Mouse (Mus musculus): Measurements from ENCODE around the gene Ccr10. TPM values are rescaled to one million over a fixed set of nuclear protein-coding genes. Genes with fewer than 3 reads are reported as not detected.

The Ccr10 gene
- polyA plus RNA-seq, 1 experiment from 2014 or later = 0.19 TPM

- WGBS = 33% methylated on average over 22 of the region's 22 CpGs
- Histone ChIP-seq H3K4me3 (peak overlapping the region; percentile 44; the same call in 1 of the 2 replicates), H3K9me3 (no peaks in the 10 kb centered on the region), H3K27ac (replicated peaks) (no peak overlapping the region), H3K36me3 (no peaks in the 10 kb centered on the region), H3K27me3 (replicated peaks) (peaks cover 66% of the 10 kb centered on the region), H3K9ac (no peak overlapping the region), H3K4me2 (peak overlapping the region; percentile 97), H3K4me1 (peaks cover 54% of the 10 kb centered on the region)
- ATAC-seq (ENCODE audit: extremely low read depth, insufficient number of reproducible peaks, low FRiP score, low TSS enrichment) = 0 out of 2 replicates have a peak, but pooled peaks have one; percentile 8
Observed at GRCm38 (mm10) chr11:101176933-101177773, 1.9 kb upstream of the Ccr10 start.

GRCm38 (mm10) chr11:101176117-101176691, 961 bp upstream of the Ccr10 start:
- H3K27ac ChIP-seq (replicated peaks) = no peak overlapping the region
- peaks cover 58% of the 10 kb centered on the region for H3K4me1 ChIP-seq
- H3K36me3 ChIP-seq = no peaks in the 10 kb centered on the region
- 1% methylated on average over 25 of the region's 25 CpGs for WGBS
- no peak for ATAC-seq (ENCODE audit: extremely low read depth, insufficient number of reproducible peaks, low FRiP score, low TSS enrichment)
- H3K4me2 ChIP-seq = peak overlapping the region; percentile 97
- H3K4me3 ChIP-seq = peak overlapping the region; percentile 44
- H3K9ac ChIP-seq = peak overlapping the region; percentile 73
- no peaks in the 10 kb centered on the region for H3K9me3 ChIP-seq
- peaks cover 58% of the 10 kb centered on the region for H3K27me3 ChIP-seq (replicated peaks)

GRCm38 (mm10) chr11:101175636-101176116, 433 bp upstream of the Ccr10 start:
- H3K9me3 ChIP-seq = no peaks in the 10 kb centered on the region
- WGBS = 13% methylated on average over 11 of the region's 11 CpGs
- H3K36me3 ChIP-seq = no peaks in the 10 kb centered on the region
- H3K9ac ChIP-seq = peak overlapping the region; percentile 73
- H3K27ac ChIP-seq (replicated peaks) = no peak overlapping the region
- peaks cover 57% of the 10 kb centered on the region for H3K27me3 ChIP-seq (replicated peaks)
- H3K4me2 ChIP-seq = peak overlapping the region; percentile 97
- H3K4me1 ChIP-seq = peaks cover 59% of the 10 kb centered on the region
- no peak for ATAC-seq (ENCODE audit: extremely low read depth, insufficient number of reproducible peaks, low FRiP score, low TSS enrichment)
- peak overlapping the region; percentile 44 for H3K4me3 ChIP-seq

- peak overlapping the region; percentile 43 for H3K4me3 ChIP-seq
- ATAC-seq (ENCODE audit: extremely low read depth, insufficient number of reproducible peaks, low FRiP score, low TSS enrichment) = no peak
- peak overlapping the region; percentile 76; the same call in 1 of the 2 replicates for H3K27ac ChIP-seq (replicated peaks)
- peaks cover 56% of the 10 kb centered on the region for H3K27me3 ChIP-seq (replicated peaks)
- H3K4me1 ChIP-seq = peaks cover 68% of the 10 kb centered on the region
- peak overlapping the region; percentile 79 for H3K9ac ChIP-seq
- peak overlapping the region; percentile 97 for H3K4me2 ChIP-seq
- 42% methylated on average over 9 of the region's 9 CpGs for WGBS
- no peaks in the 10 kb centered on the region for H3K36me3 ChIP-seq
- no peaks in the 10 kb centered on the region for H3K9me3 ChIP-seq
Observed at GRCm38 (mm10) chr11:101174389-101174745, 876 bp downstream of the Ccr10 start.

GRCm38 (mm10) chr11:101173631-101174388, 1.4 kb downstream of the Ccr10 start:
- peak overlapping the region; percentile 79 for H3K9ac ChIP-seq
- peaks cover 73% of the 10 kb centered on the region for H3K4me1 ChIP-seq

GRCm38 (mm10) chr11:101173112-101173511, 2.1 kb downstream of the Ccr10 start:
- Histone ChIP-seq H3K9ac (peak overlapping the region; percentile 79), H3K36me3 (peaks cover 2% of the 10 kb centered on the region), H3K4me1 (peaks cover 80% of the 10 kb centered on the region), H3K9me3 (no peaks in the 10 kb centered on the region), H3K27me3 (replicated peaks) (peaks cover 56% of the 10 kb centered on the region), H3K27ac (replicated peaks) (peak overlapping the region; percentile 76), H3K4me2 (peak overlapping the region; percentile 97), H3K4me3 (peak overlapping the region; percentile 43)
- no peak for ATAC-seq (ENCODE audit: extremely low read depth, insufficient number of reproducible peaks, low FRiP score, low TSS enrichment)
- 9% methylated on average over 11 of the region's 11 CpGs for WGBS

More at GRCm38 (mm10) chr11:101173631-101174388, 1.4 kb downstream of the Ccr10 start:
- H3K27ac ChIP-seq (replicated peaks) = peak overlapping the region; percentile 76
- no peaks in the 10 kb centered on the region for H3K36me3 ChIP-seq
- 0 out of 2 replicates have a peak, but pooled peaks have one; percentile 32 for ATAC-seq (ENCODE audit: extremely low read depth, insufficient number of reproducible peaks, low FRiP score, low TSS enrichment)
- peak overlapping the region; percentile 43 for H3K4me3 ChIP-seq
- H3K27me3 ChIP-seq (replicated peaks) = peaks cover 56% of the 10 kb centered on the region
- peak overlapping the region; percentile 97 for H3K4me2 ChIP-seq
- H3K9me3 ChIP-seq = no peaks in the 10 kb centered on the region
- WGBS = 2% methylated on average over 61 of the region's 61 CpGs

GRCm38 (mm10) chr11:101172434-101172815, 2.8 kb downstream of the Ccr10 start:
- 19% methylated on average over 5 of the region's 5 CpGs for WGBS
- ATAC-seq (ENCODE audit: extremely low read depth, insufficient number of reproducible peaks, low FRiP score, low TSS enrichment) = no peak
- peaks cover 56% of the 10 kb centered on the region for H3K27me3 ChIP-seq (replicated peaks)
- no peaks in the 10 kb centered on the region for H3K9me3 ChIP-seq
- H3K27ac ChIP-seq (replicated peaks) = peak overlapping the region; percentile 94
- H3K36me3 ChIP-seq = peaks cover 9% of the 10 kb centered on the region
- peak overlapping the region; percentile 97 for H3K4me2 ChIP-seq
- H3K4me1 ChIP-seq = peaks cover 86% of the 10 kb centered on the region
- peak overlapping the region; percentile 84 for H3K9ac ChIP-seq
- H3K4me3 ChIP-seq = peak overlapping the region; percentile 67

- H3K36me3 ChIP-seq = peaks cover 14% of the 10 kb centered on the region
- H3K27me3 ChIP-seq (replicated peaks) = peaks cover 56% of the 10 kb centered on the region
- peak overlapping the region; percentile 97 for H3K4me2 ChIP-seq
- no peak for ATAC-seq (ENCODE audit: extremely low read depth, insufficient number of reproducible peaks, low FRiP score, low TSS enrichment)
- under 1% methylated on average over 31 of the region's 31 CpGs for WGBS
- peak overlapping the region; percentile 94 for H3K27ac ChIP-seq (replicated peaks)
- peaks cover 81% of the 10 kb centered on the region for H3K4me1 ChIP-seq
- no peaks in the 10 kb centered on the region for H3K9me3 ChIP-seq
- peak overlapping the region; percentile 84 for H3K9ac ChIP-seq
- H3K4me3 ChIP-seq = peak overlapping the region; percentile 67
Observed at GRCm38 (mm10) chr11:101171721-101172433, 3.4 kb downstream of the Ccr10 start.

- Histone ChIP-seq H3K4me1 (peaks cover 73% of the 10 kb centered on the region), H3K9ac (peak within 1 kb of the TSS; percentile 89), H3K9me3 (no peaks in the 10 kb centered on the region), H3K36me3 (peaks cover 23% of the 10 kb centered on the region), H3K27me3 (replicated peaks) (peaks cover 56% of the 10 kb centered on the region), H3K4me2 (peak within 1 kb of the TSS; percentile 97), H3K27ac (replicated peaks) (peak within 1 kb of the TSS; percentile 94), H3K4me3 (peak within 1 kb of the TSS; percentile 80)
- 1% methylated on average over 49 of the region's 50 CpGs for WGBS
- ATAC-seq (ENCODE audit: extremely low read depth, insufficient number of reproducible peaks, low FRiP score, low TSS enrichment) = peak; percentile 90
Observed at GRCm38 (mm10) chr11:101170811-101171610, 4.2 kb downstream of the Ccr10 start, which contains the start of gene Plekhh3. Plekhh3 (minus strand) TSS chr11:101171351.

GRCm38 (mm10) chr11:101170354-101170810, 4.9 kb downstream of the Ccr10 start, which contains the start of gene Cntnap1:
Cntnap1 (plus strand) TSS chr11:101170523.
- WGBS = under 1% methylated on average over 35 of the region's 35 CpGs
- Histone ChIP-seq H3K9ac (peak within 1 kb of the TSS; percentile 89), H3K27ac (replicated peaks) (peak within 1 kb of the TSS; percentile 90), H3K36me3 (peaks cover 29% of the 10 kb centered on the region), H3K9me3 (no peaks in the 10 kb centered on the region), H3K4me2 (peak within 1 kb of the TSS; percentile 97), H3K4me1 (peaks cover 68% of the 10 kb centered on the region), H3K27me3 (replicated peaks) (peaks cover 57% of the 10 kb centered on the region), H3K4me3 (peak within 1 kb of the TSS; percentile 80)
- ATAC-seq (ENCODE audit: extremely low read depth, insufficient number of reproducible peaks, low FRiP score, low TSS enrichment) = no peak
